Comparison of ENCODE assay signal across 18 mouse cellular contexts in genomic region chr9:28003131-28003530, GRCm38 (mm10).
"Had no signal": no experiment of that assay in that cellular context is flagged by ENCODE, and none has a peak within 500 bp of the region (broad histone marks: within the 10 kb centered on the region; RNA-seq: fewer than 3 reads in every experiment).

No protein-coding gene starts in this region.

- H3K27ac ChIP-seq: liver, embryonic 12.5 days; liver, embryonic 14.5 days; midbrain, embryonic 12.5 days; neural tube, embryonic 13.5 days; neural tube, embryonic 15.5 days had no signal

- ATAC-seq: liver, embryonic 12.5 days had no signal

- H3K4me3 ChIP-seq: liver, embryonic 12.5 days; midbrain, embryonic 12.5 days; myocyte; neural tube, embryonic 13.5 days; neural tube, embryonic 15.5 days had no signal

- H3K9ac ChIP-seq: liver, embryonic 12.5 days; liver, embryonic 14.5 days; lung, embryonic 14.5 days; midbrain, embryonic 12.5 days; neural tube, embryonic 13.5 days; neural tube, embryonic 15.5 days had no signal

- H3K27me3 ChIP-seq: liver, embryonic 12.5 days; midbrain, embryonic 12.5 days; neural tube, embryonic 13.5 days; neural tube, embryonic 15.5 days had no signal

- H3K4me1 ChIP-seq: liver, embryonic 12.5 days; neural tube, embryonic 13.5 days had no signal

- H3K36me3 ChIP-seq: liver, embryonic 12.5 days; midbrain, embryonic 12.5 days; neural tube, embryonic 13.5 days; neural tube, embryonic 15.5 days had no signal

- H3K4me2 ChIP-seq: liver, embryonic 12.5 days; lung, embryonic 14.5 days; midbrain, embryonic 12.5 days; neural tube, embryonic 13.5 days; neural tube, embryonic 15.5 days had no signal

- H3K9me3 ChIP-seq: liver, embryonic 12.5 days; midbrain, embryonic 12.5 days; neural tube, embryonic 13.5 days had no signal

- DNase-seq: lung, adult 18-20 months; lung, embryonic 14.5 days; lung, postnatal 10 days; lung, postnatal 4 days; retina, postnatal 1 day; right cerebral cortex, adult 18-20 months; right cerebral cortex, postnatal 25 days; right cerebral cortex, postnatal 4 days; spleen, adult 18-20 months; thymus, adult 2 months; thymus, postnatal 25 days; thymus, postnatal 4 days had no signal
